Mouse (Mus musculus): ENCODE results near the gene Bhlha9. TPM values are rescaled to one million over a fixed set of nuclear protein-coding genes. Genes with fewer than 3 reads are reported as not detected.

Gene Bhlha9
- polyA plus RNA-seq, 1 experiment from 2014 or later, result 0.21 TPM

GRCm38 (mm10) chr11:76645955-76646354 lies 26.3 kb upstream of the Bhlha9 start:
- Histone ChIP-seq H3K36me3 (no peaks in the 10 kb centered on the region), H3K4me3 (peak overlapping the region; percentile 46), H3K4me1 (replicated peaks) (peaks cover 38% of the 10 kb centered on the region), H3K27me3 (ENCODE audit: insufficient read depth, poor library complexity, severe bottlenecking) (peaks cover 17% of the 10 kb centered on the region), H3K9me3 (no peaks in the 10 kb centered on the region), H3K27ac (peak overlapping the region; percentile 23; the same call in 1 of the 2 replicates)
- peak; percentile 93 for DNase-seq (ENCODE audit: low spot score)
- WGBS, result 0% methylated on average over 19 of the region's 19 CpGs

DNA sequence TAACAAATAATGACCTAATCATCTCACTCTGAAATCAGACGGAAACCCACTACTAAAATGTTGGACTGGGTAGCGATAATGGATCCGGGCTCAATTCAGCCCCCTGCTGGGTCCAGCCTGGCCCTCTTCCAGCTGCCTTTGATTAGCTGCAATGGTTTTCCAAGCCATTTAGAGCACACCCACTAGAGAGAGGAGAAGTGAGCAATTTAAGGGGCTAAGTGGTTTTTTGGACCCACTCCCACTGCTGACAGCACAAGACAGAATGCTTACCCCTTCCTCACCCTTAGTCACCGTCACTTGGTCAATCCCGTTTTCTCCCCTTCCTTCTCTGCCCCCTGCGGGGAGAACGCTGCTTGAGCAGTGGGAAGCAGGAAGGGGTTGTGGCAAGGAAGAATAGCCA lies 25.2 kb upstream of the Bhlha9 start:
- Histone ChIP-seq H3K27me3 (ENCODE audit: insufficient read depth, poor library complexity, severe bottlenecking) (peaks cover 17% of the 10 kb centered on the region), H3K4me1 (replicated peaks) (peaks cover 40% of the 10 kb centered on the region), H3K9me3 (no peaks in the 10 kb centered on the region), H3K4me3 (peak overlapping the region; percentile 37), H3K27ac (no peak overlapping the region), H3K36me3 (no peaks in the 10 kb centered on the region)
- DNase-seq (ENCODE audit: low spot score), result no peak
- WGBS, result 1% methylated on average over 7 of the region's 7 CpGs

DNA sequence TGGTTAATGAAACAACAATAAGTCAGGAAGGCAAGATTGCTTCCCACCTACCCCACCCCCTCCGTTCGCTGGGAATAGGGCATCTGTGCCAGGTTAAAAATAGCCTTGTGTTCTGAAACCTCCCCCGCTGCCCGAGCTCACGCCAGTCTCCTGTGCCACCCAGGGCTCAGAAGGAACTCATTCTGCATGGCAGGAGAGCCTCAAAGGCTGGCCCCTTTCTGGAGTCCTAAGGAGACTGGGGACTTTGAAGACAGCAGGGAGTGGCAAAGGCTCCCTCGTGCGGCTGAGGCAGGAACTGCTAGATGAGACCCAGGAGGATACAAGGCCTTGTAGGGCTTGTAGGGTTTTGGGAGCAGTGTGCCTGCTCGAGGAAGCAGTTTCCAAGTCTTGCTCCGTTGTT lies 24.8 kb upstream of the Bhlha9 start:
- peak overlapping the region; percentile 37 for H3K4me3 ChIP-seq
- no peak overlapping the region for H3K27ac ChIP-seq
- H3K27me3 ChIP-seq (ENCODE audit: insufficient read depth, poor library complexity, severe bottlenecking), result peaks cover 17% of the 10 kb centered on the region
- DNase-seq (ENCODE audit: low spot score), result peak; percentile 84
- no peaks in the 10 kb centered on the region for H3K36me3 ChIP-seq
- H3K9me3 ChIP-seq, result no peaks in the 10 kb centered on the region
- peaks cover 42% of the 10 kb centered on the region for H3K4me1 ChIP-seq (replicated peaks)
- WGBS, result 9% methylated on average over 9 of the region's 9 CpGs

- peaks cover 6% of the 10 kb centered on the region for H3K27me3 ChIP-seq (ENCODE audit: insufficient read depth, poor library complexity, severe bottlenecking)
- H3K4me1 ChIP-seq (replicated peaks), result peaks cover 20% of the 10 kb centered on the region
- H3K27ac ChIP-seq, result no peak overlapping the region
- WGBS, result 61% methylated on average over 14 of the region's 14 CpGs
- no peak overlapping the region for H3K4me3 ChIP-seq
- no peaks in the 10 kb centered on the region for H3K36me3 ChIP-seq
- no peaks in the 10 kb centered on the region for H3K9me3 ChIP-seq
- DNase-seq (ENCODE audit: low spot score), result no peak
These were observed 21.3 kb upstream of the Bhlha9 start for GRCm38 (mm10) chr11:76650862-76651560.

- Histone ChIP-seq H3K27ac (no peak overlapping the region), H3K36me3 (no peaks in the 10 kb centered on the region), H3K9me3 (no peaks in the 10 kb centered on the region), H3K27me3 (ENCODE audit: insufficient read depth, poor library complexity, severe bottlenecking) (no peaks in the 10 kb centered on the region), H3K4me3 (no peak overlapping the region), H3K4me1 (replicated peaks) (0 out of 2 replicates have a peak, but pooled peaks cover 3% of the 10 kb centered on the region)
- 61% methylated on average over 3 of the region's 3 CpGs for WGBS
- no peak for DNase-seq (ENCODE audit: low spot score)
These were observed 19.4 kb upstream of the Bhlha9 start for GRCm38 (mm10) chr11:76652838-76653334.

GRCm38 (mm10) chr11:76655106-76655505 lies 17.2 kb upstream of the Bhlha9 start:
- Histone ChIP-seq H3K4me1 (replicated peaks) (0 out of 2 replicates have a peak, but pooled peaks cover 3% of the 10 kb centered on the region), H3K9me3 (no peaks in the 10 kb centered on the region), H3K4me3 (peak overlapping the region; percentile 26; the same call in 1 of the 2 replicates), H3K27me3 (ENCODE audit: insufficient read depth, poor library complexity, severe bottlenecking) (no peaks in the 10 kb centered on the region), H3K27ac (no peak overlapping the region), H3K36me3 (no peaks in the 10 kb centered on the region)
- 9% methylated on average over 10 of the region's 10 CpGs for WGBS
- peak; percentile 35 for DNase-seq (ENCODE audit: low spot score)

DNA sequence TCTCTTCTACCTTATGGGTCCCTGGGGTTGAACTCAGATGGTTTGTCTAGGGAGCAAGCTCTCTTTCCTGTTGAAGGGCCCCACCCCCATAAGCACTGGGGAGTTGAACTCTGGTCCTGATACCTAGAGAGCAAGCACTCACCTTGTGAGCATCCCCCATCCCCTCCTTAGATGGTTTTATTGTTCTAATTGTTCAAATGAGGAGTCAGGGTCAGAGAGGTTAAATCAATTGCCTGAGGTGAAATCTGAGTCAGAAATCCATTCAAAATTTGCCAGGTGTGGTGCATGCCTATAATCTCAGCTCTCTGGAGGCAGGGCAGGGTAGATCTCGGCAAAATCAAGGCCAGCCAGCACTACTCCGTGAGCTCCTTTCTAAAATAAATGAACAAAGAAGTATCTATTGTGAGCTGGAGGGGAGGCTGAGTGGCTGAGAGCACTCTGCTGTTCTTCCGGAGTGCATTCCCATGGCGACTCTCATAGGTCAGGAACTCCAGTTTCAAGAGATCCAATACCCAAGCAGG lies 14.8 kb upstream of the Bhlha9 start:
- no peak overlapping the region for H3K27ac ChIP-seq
- no peak for DNase-seq (ENCODE audit: low spot score)
- no peaks in the 10 kb centered on the region for H3K36me3 ChIP-seq
- no peak overlapping the region for H3K4me3 ChIP-seq
- WGBS, result 51% methylated on average over 4 of the region's 4 CpGs
- H3K27me3 ChIP-seq (ENCODE audit: insufficient read depth, poor library complexity, severe bottlenecking), result no peaks in the 10 kb centered on the region
- H3K9me3 ChIP-seq, result no peaks in the 10 kb centered on the region
- no peaks in the 10 kb centered on the region for H3K4me1 ChIP-seq (replicated peaks)

DNA sequence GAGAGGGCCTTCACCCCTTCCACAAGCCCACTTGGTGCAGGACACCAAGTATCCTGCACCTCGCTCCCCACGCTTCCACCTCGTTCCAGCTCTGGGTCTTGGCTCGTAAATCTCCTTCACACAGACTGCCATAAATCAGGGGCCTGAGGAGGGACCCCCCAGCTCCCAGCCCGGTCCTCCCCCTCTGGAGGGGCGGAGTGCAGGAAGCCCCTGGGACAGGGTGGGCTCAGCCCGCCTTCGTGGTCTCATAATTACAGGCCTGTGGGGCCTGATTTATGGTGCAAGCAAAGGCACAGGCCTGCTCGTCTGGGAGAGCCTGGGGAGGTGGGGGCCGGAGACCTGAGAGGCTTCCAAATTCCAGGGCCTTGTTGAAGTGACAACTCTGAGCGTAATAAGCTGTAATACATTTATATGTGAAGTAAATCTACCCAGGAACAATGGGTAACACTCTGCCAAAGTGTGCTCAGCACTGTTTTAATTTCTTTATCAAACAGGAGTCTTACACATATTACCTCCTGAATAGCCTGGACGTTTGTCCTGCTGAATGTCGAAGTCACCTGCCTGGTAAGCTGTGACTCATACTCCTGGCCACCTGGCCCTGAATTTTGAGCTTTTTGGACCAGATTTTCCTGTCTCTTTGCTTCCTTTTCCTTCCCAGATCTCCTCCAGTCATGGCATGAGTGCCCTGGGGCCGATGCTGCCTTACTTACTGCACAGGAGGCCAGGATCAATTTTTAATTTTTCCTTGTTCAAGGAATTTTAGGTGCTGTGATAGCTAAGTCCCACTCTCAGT lies 12.9 kb upstream of the Bhlha9 start:
- H3K27me3 ChIP-seq (ENCODE audit: insufficient read depth, poor library complexity, severe bottlenecking), result peaks cover 10% of the 10 kb centered on the region
- no peaks in the 10 kb centered on the region for H3K36me3 ChIP-seq
- no peak for DNase-seq (ENCODE audit: low spot score)
- no peak overlapping the region for H3K27ac ChIP-seq
- no peak overlapping the region for H3K4me3 ChIP-seq
- H3K4me1 ChIP-seq (replicated peaks), result no peaks in the 10 kb centered on the region
- no peaks in the 10 kb centered on the region for H3K9me3 ChIP-seq
- 79% methylated on average over 14 of the region's 14 CpGs for WGBS

DNA sequence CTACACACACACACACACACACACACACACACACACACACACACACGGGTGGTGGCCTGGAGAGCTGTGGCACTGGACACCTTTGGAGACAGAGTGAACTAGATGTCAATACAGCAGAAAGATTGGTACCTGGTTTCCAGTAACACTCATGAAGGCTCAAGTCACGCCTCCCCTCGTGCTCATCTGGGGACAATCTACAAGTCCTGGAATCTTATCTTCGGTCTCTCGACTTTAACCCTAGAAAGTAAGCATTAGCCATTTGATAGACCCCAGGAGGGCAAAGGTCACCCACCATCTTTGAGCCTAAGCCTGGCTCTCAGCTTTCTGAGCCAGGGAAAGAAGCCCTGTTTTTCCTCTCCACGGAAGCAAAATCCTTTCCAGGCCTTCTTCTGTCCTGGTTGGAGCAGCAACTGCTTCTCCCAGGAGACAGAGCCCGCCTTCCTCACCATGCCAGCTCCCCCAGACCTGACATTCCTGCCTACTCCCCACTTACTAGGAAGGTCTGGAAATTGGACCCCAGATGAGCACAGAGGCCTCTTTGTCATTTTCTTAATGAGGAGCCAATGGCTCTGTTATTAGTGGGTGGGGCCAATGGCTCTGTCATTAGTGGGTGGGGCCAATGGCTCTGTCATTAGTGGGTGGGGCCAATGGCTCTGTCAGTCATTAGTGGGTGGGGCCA lies 10.3 kb upstream of the Bhlha9 start:
- no peaks in the 10 kb centered on the region for H3K9me3 ChIP-seq
- peaks cover 36% of the 10 kb centered on the region for H3K27me3 ChIP-seq (ENCODE audit: insufficient read depth, poor library complexity, severe bottlenecking)
- no peak overlapping the region for H3K4me3 ChIP-seq
- no peak for DNase-seq (ENCODE audit: low spot score)
- no peak overlapping the region for H3K27ac ChIP-seq
- H3K36me3 ChIP-seq, result no peaks in the 10 kb centered on the region
- WGBS, result 70% methylated on average over 7 of the region's 7 CpGs
- H3K4me1 ChIP-seq (replicated peaks), result peaks cover 10% of the 10 kb centered on the region

GRCm38 (mm10) chr11:76666002-76666649 lies 6.1 kb upstream of the Bhlha9 start:
- DNase-seq (ENCODE audit: low spot score), result no peak
- H3K27me3 ChIP-seq (ENCODE audit: insufficient read depth, poor library complexity, severe bottlenecking), result peaks cover 78% of the 10 kb centered on the region

GRCm38 (mm10) chr11:76667807-76668206 lies 4.5 kb upstream of the Bhlha9 start:
- WGBS, result 21% methylated on average over 4 of the region's 4 CpGs
- no peak for DNase-seq (ENCODE audit: low spot score)
- Histone ChIP-seq H3K27me3 (ENCODE audit: insufficient read depth, poor library complexity, severe bottlenecking) (peaks cover 95% of the 10 kb centered on the region), H3K9me3 (no peaks in the 10 kb centered on the region), H3K27ac (no peak overlapping the region), H3K4me1 (replicated peaks) (peaks cover 25% of the 10 kb centered on the region), H3K36me3 (no peaks in the 10 kb centered on the region), H3K4me3 (no peak overlapping the region)

More at GRCm38 (mm10) chr11:76666002-76666649, 6.1 kb upstream of the Bhlha9 start:
- H3K4me1 ChIP-seq (replicated peaks), result peaks cover 17% of the 10 kb centered on the region
- no peak overlapping the region for H3K27ac ChIP-seq
- 9% methylated on average over 35 of the region's 35 CpGs for WGBS
- H3K9me3 ChIP-seq, result no peaks in the 10 kb centered on the region
- H3K4me3 ChIP-seq, result peak overlapping the region; percentile 50
- H3K36me3 ChIP-seq, result no peaks in the 10 kb centered on the region
